Mouse (Mus musculus): ENCODE data around the gene Rd3l. TPM values are rescaled to one million over a fixed set of nuclear protein-coding genes. Genes with fewer than 3 reads are reported as not detected.
A peak's percentile ranks its signal among the peaks of the same experiment; 100 is the strongest.
"Not testable (repeated sequence)": the region's sequence is repeated elsewhere in the genome, so short reads cannot be mapped to it uniquely, and the experiment has no call there.

Gene Rd3l
- polyA plus RNA-seq, 1 experiment from 2014 or later: not detected

DNA sequence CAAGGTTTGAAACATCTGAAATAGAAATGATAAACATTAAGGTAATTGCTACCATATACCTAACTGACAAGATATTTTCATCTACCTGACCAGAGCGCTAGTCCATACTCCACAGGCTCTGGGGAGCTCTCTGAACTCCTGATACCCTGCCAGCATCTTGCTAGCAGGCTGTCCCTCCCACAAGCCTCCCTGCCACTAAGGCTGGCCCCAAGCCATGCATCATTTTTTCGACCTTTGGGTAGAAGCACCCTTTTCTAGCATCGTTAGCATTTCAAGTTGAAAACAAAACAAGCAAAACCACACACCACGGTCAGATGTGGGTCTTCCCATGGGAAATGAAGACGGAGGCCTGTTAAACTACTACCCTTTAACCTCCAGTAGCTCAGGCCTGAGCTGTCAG, 17.8 kb downstream of the Rd3l start:
- no peak overlapping the region for H3K9ac ChIP-seq
- WGBS: 89% methylated on average over 5 of the region's 5 CpGs

GRCm38 (mm10) chr12:111958101-111958865, 22.8 kb downstream of the Rd3l start:
- no peaks in the 10 kb centered on the region for H3K27me3 ChIP-seq (replicated peaks)
- no peak overlapping the region for H3K4me2 ChIP-seq
- no peak overlapping the region for H3K4me3 ChIP-seq (replicated peaks)
- ATAC-seq (ENCODE audit: insufficient read depth, low FRiP score, low read depth): peak; percentile 39; the same call in 1 of the 2 replicates
- H3K27ac ChIP-seq: no peak overlapping the region
- peaks cover 25% of the 10 kb centered on the region for H3K36me3 ChIP-seq
- 39% methylated on average over 9 of the region's 9 CpGs for WGBS
- no peaks in the 10 kb centered on the region for H3K4me1 ChIP-seq
- no peaks in the 10 kb centered on the region for H3K9me3 ChIP-seq
- no peak overlapping the region for H3K9ac ChIP-seq

More for the DNA sequence above, 17.8 kb downstream of the Rd3l start:
- Histone ChIP-seq H3K4me2 (no peak overlapping the region), H3K27ac (no peak overlapping the region), H3K27me3 (replicated peaks) (no peaks in the 10 kb centered on the region), H3K4me3 (replicated peaks) (no peak overlapping the region), H3K36me3 (peaks cover 25% of the 10 kb centered on the region), H3K4me1 (peaks cover 11% of the 10 kb centered on the region; the same call in 1 of the 2 replicates), H3K9me3 (no peaks in the 10 kb centered on the region)
- ATAC-seq (ENCODE audit: insufficient read depth, low FRiP score, low read depth): no peak

DNA sequence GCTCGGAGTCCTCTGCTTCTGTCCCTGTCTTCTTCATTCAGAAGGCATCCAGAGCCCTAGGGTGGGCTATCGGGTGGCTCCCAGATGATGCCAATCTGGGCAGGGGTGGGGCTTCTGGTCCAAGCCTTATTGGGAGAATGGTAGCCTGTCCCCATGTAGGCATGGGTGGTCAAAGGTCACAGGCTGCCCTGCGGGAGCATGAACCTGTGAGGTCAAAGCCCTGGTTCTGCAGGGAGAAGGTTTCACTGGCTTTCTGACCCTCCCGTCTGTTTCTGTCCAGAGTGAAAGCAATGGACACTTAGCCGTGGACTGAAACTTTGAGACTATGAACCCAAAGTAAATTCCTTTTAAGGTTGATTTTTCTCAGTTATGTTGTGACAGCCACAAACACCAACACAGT, 24.9 kb downstream of the Rd3l start:
- ATAC-seq (ENCODE audit: insufficient read depth, low FRiP score, low read depth): no peak
- Histone ChIP-seq H3K4me3 (replicated peaks) (no peak overlapping the region), H3K27me3 (replicated peaks) (no peaks in the 10 kb centered on the region), H3K9ac (no peak overlapping the region), H3K27ac (no peak overlapping the region), H3K9me3 (no peaks in the 10 kb centered on the region), H3K4me2 (no peak overlapping the region), H3K4me1 (peaks cover 7% of the 10 kb centered on the region; the same call in 1 of the 2 replicates), H3K36me3 (peaks cover 19% of the 10 kb centered on the region)
- WGBS: 77% methylated on average over 5 of the region's 5 CpGs

DNA sequence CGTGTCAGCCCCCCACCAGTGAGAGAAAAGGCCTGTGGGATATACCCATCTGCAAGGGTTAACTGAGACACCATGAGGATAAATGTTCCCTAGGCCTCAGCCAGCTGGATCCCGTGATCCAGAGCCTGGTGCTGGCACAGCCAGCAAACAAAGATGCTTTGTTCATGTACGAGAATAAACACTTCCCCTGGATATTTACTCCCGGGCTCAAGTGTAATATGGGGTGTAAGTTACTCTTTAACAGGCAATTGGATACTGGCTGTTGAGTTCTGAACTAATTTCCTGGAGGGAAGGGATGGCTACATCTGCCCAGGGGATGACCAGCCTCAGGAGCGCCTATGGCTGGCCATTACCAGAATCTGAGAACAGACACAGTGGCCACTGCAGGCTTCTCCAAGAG, 29.4 kb downstream of the Rd3l start:
- WGBS: 21% methylated on average over 5 of the region's 5 CpGs
- Histone ChIP-seq H3K36me3 (no peaks in the 10 kb centered on the region), H3K9me3 (no peaks in the 10 kb centered on the region), H3K27ac (peak overlapping the region; percentile 19; the same call in 1 of the 2 replicates), H3K9ac (no peak overlapping the region), H3K4me3 (replicated peaks) (no peak overlapping the region), H3K27me3 (replicated peaks) (no peaks in the 10 kb centered on the region), H3K4me2 (no peak overlapping the region), H3K4me1 (peaks cover 14% of the 10 kb centered on the region)
- peak; percentile 47; the same call in 1 of the 2 replicates for ATAC-seq (ENCODE audit: insufficient read depth, low FRiP score, low read depth)

DNA sequence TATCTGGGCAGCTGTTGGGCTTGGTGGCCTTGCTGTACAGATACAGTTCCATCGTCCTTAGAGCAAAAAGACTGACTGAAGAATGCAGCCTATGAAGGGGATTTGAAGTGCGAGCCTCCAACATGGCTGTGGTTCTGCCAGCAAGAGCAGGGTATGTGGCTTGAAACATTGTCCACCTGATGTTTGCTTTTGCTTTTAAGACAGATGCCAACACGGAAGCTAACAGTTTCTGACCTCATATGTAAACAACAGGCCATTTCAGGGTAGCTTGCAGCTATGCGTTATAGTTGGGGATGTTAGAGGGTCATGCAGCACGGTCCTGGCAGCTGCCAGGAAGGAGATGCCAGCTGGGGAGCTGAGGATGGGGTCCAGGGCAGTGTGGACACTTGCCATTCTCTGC, 30.6 kb downstream of the Rd3l start:
- H3K4me3 ChIP-seq (replicated peaks): no peak overlapping the region
- H3K4me2 ChIP-seq: no peak overlapping the region
- H3K9me3 ChIP-seq: no peaks in the 10 kb centered on the region
- H3K9ac ChIP-seq: no peak overlapping the region
- H3K27me3 ChIP-seq (replicated peaks): no peaks in the 10 kb centered on the region
- 46% methylated on average over 5 of the region's 5 CpGs for WGBS
- peaks cover 20% of the 10 kb centered on the region for H3K4me1 ChIP-seq
- ATAC-seq (ENCODE audit: insufficient read depth, low FRiP score, low read depth): no peak
- H3K36me3 ChIP-seq: no peaks in the 10 kb centered on the region
- H3K27ac ChIP-seq: no peak overlapping the region

DNA sequence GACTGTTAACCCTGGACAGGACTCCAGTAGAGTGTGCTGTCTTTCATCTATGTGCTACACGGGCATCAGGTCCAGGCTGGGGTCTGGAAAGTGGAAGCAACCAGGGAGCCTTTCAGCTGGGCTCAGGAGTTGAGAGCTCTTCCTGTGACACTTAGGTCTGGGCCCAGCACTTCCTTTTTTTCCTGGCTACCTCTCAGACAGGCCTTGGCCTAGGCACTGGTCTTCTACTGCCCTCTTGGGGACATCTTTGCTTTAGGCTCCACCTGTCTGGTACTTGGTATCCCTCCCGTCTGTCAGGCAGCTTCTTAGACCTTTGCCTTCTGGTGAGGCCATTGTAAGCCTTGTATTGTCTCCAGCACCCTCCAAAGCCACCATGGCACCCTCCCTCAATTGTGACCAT, 34.4 kb downstream of the Rd3l start:
- Histone ChIP-seq H3K4me3 (replicated peaks) (no peak overlapping the region), H3K9ac (no peak overlapping the region), H3K4me1 (peaks cover 36% of the 10 kb centered on the region), H3K4me2 (no peak overlapping the region), H3K36me3 (no peaks in the 10 kb centered on the region), H3K27me3 (replicated peaks) (no peaks in the 10 kb centered on the region), H3K9me3 (no peaks in the 10 kb centered on the region), H3K27ac (peak overlapping the region; percentile 49)
- peak; percentile 9; the same call in 1 of the 2 replicates for ATAC-seq (ENCODE audit: insufficient read depth, low FRiP score, low read depth)
- 37% methylated on average over 2 of the region's 2 CpGs for WGBS

GRCm38 (mm10) chr12:111945765-111946655, 35.1 kb downstream of the Rd3l start:
- 45% methylated on average over 11 of the region's 15 CpGs for WGBS
- ATAC-seq (ENCODE audit: insufficient read depth, low FRiP score, low read depth): peak; percentile 57

GRCm38 (mm10) chr12:111945115-111945514, 36.0 kb downstream of the Rd3l start:
- 35% methylated on average over 8 of the region's 8 CpGs for WGBS
- Histone ChIP-seq H3K27me3 (replicated peaks) (no peaks in the 10 kb centered on the region), H3K9ac (no peak overlapping the region), H3K27ac (peak overlapping the region; percentile 80), H3K4me1 (peaks cover 27% of the 10 kb centered on the region), H3K4me2 (no peak overlapping the region), H3K36me3 (no peaks in the 10 kb centered on the region), H3K4me3 (replicated peaks) (no peak overlapping the region), H3K9me3 (no peaks in the 10 kb centered on the region)
- peak; percentile 1; the same call in 1 of the 2 replicates for ATAC-seq (ENCODE audit: insufficient read depth, low FRiP score, low read depth)

More at GRCm38 (mm10) chr12:111945765-111946655, 35.1 kb downstream of the Rd3l start:
- H3K4me3 ChIP-seq (replicated peaks); H3K27me3 ChIP-seq (replicated peaks); H3K36me3 ChIP-seq; H3K9ac ChIP-seq; H3K4me2 ChIP-seq; H3K9me3 ChIP-seq: not testable (repeated sequence)
- peaks cover 35% of the 10 kb centered on the region for H3K4me1 ChIP-seq
- peak overlapping the region; percentile 80 for H3K27ac ChIP-seq

DNA sequence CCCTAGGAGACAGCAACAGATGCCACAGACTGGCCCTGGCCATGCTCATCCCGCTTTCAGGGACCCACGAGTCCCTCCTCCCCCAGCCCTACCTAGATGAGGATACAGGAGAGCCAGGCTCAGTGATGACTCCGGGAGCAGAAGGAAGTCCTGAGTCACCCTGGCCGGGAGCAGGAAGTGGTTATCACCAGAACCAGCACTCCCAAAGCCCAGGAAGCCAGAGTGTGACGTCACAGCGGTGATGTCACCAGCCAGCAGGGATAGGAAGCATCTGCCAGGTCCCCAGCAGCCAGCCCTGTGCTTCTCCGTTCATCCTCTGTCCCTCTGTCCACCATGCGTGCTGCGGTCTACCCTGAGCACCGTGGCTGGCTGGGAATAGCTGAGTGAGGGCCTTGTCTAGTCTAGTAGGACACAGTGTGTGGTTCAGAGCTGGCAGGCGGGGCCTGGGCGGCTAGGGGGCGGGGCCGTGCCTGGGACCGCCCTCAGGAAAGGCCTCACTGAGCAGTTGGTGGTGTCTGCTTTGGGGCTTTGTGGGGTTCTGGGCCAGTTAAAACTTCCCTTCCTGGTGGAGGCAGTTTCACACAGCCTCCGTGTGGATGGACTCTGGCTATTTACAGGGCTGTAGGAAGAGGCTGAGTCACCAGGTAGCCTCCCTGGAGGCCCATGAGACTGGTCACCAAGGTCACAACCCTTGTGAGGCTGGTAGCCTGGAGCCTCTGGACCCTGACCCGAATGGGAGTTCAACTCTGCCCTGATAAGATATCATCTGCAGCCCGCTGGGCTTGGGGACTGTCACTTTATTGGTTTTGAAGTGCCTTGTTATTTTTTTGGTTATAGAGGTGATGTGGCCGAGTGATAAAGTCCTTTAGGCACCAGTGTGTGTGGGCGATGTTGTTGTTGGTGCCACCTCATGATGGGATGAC, 36.8 kb downstream of the Rd3l start:
- peak overlapping the region; percentile 80 for H3K27ac ChIP-seq
- ATAC-seq (ENCODE audit: insufficient read depth, low FRiP score, low read depth): peak; percentile 76
- WGBS: 60% methylated on average over 18 of the region's 20 CpGs
- peaks cover 27% of the 10 kb centered on the region for H3K4me1 ChIP-seq
- not testable (repeated sequence) for H3K9ac ChIP-seq; H3K36me3 ChIP-seq; H3K9me3 ChIP-seq; H3K4me3 ChIP-seq (replicated peaks); H3K27me3 ChIP-seq (replicated peaks)
- peak overlapping the region; percentile 37 for H3K4me2 ChIP-seq

- ATAC-seq (ENCODE audit: insufficient read depth, low FRiP score, low read depth): no peak
- H3K4me1 ChIP-seq: peaks cover 34% of the 10 kb centered on the region
- H3K27ac ChIP-seq: peak overlapping the region; percentile 75
- H3K9me3 ChIP-seq: no peaks in the 10 kb centered on the region
- H3K4me3 ChIP-seq (replicated peaks): no peak overlapping the region; the same call in 1 of the 2 replicates
- no peaks in the 10 kb centered on the region for H3K36me3 ChIP-seq
- H3K4me2 ChIP-seq: peak overlapping the region; percentile 37
- H3K27me3 ChIP-seq (replicated peaks): no peaks in the 10 kb centered on the region
- WGBS: 64% methylated on average over 10 of the region's 10 CpGs
- no peak overlapping the region for H3K9ac ChIP-seq
Measured at GRCm38 (mm10) chr12:111943421-111944064, 37.6 kb downstream of the Rd3l start.
